Mouse (Mus musculus) bone marrow macrophage, adult 2 months (primary cell): Measurements from ENCODE around the gene Gm44511.

Experiments used
- CTCF ChIP-seq: IDR thresholded peaks from 2 replicates; pipeline ENCODE4 v1.5.1; 2012; ENCODE audit warnings: low read depth, mild to moderate bottlenecking, low read length, moderate library complexity
- POLR2A ChIP-seq: IDR thresholded peaks from 2 replicates; pipeline ENCODE4 v1.6.1; 2012; ENCODE audit warnings: mild to moderate bottlenecking, low read depth, low read length, borderline replicate concordance

GRCm38 (mm10) chr6:128732032-128732431, 94.1 kb downstream of the Gm44511 start:
- TF ChIP-seq CTCF, result no peak
- TF ChIP-seq POLR2A, result no peak
